Mouse (Mus musculus) c-Kit-negative CD71-positive TER-119-positive erythroid progenitor cells, embryonic 14.5 days (primary cell): Measurements from ENCODE around the gene Tas1r2.

Source experiments
- DNase-seq: peaks from one replicate; pipeline ENCODE4 v3.0.0-alpha.2; 2013; ENCODE audit warnings: low read depth, low spot score

Gene Tas1r2

DNA sequence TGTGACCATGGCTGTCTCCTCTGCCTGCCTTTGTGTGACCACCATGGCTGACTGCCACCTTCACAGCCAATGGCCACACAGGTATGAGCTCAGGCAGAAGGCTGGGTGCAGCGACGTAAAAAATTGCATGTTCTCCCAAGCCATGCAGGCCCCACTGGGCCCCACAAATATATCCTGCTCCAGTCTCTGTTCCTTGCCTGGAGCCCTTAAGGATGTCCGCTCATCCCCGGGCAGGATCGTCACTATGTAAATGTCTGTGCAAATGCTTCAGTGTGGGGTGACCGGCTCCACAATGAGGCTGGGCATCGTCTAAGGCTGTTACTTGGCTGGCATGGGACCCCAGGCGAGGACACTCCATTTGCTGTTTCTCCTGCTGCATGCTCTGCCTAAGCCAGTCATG lies at the start of gene Tas1r2:
Gene Tas1r2 (plus strand): TSS at position 301 of the 400 bp plus-strand sequence.
- DNase-seq = no peak

DNA sequence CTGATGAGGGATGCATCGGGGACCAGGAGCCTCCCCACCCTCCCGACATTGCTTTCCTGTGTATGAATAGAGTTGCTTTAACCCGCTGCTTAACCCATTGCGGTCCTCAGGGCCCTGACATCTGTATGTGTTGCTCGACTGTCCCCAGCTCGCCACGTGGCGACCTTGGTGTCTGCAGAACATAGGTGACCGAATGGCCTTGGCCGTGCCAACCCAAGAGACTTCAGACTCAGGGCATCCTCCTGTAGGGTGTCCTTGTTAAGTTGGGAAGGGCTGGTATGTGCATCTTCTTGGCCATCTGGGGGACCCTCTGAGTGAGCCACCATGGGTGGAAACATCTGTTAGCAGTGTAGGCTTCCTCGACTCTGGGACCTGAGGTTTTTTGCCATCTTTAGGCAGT lies 48.1 kb upstream of the Tas1r2 start:
- no peak for DNase-seq

DNA sequence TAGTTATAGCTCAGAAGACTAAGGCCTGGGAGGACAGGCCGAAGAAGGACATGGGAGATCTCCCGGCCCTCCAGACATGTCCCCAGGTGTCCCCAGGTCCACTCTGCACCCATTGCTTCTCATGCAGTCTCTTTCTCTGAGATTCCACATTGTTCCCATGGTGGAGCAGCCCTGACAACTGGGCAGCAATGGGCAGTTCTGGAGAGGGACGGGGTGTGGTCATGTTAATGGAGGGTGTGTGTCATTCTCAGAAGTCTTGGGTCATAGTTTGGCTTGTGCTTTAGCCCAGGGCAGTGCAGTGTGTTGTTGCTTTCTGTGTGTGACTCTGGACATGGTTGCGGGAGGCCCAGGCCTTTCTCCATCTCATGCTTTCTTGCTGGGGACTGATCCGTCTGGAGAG lies 46.6 kb upstream of the Tas1r2 start:
- no peak for DNase-seq

DNA sequence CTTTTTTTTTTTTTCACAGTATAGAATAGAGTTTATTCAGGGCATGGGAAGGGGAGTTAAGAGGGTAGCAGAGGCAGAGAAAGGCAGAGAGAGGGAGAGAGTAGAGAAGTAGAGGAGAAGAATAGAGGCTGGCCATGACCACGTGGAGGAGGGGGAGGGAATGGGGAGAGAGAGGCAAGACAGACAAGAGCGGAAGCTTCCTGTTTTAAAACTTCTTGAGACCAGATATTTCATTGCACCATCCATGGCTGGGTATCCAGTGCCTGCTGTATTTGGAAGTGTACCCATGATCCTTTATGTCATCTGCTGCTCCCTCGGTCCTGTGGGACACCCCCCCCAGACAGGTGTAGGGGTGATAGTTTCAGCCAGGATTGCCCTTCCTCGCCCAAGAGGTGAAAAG lies 44.4 kb upstream of the Tas1r2 start:
- DNase-seq = no peak

DNA sequence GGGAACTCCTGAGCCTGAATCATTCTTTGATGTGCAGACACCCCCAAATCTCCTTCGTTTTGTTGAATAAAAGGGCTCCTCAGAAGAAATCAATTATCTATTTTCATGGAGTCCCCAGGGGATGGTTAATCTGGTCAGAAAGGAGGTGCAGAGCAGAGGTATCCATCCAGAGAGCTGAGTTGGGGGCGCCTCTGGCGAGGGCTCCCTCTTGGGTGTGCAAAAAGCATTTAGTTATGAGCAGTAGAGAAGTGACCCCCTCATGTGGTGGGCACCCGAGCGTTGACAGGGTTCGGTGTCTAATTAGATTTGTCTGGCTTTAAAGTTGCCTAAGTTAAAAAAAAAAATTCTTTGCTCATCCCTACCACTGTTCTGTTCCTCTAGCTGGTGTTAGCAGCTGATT lies 42.4 kb upstream of the Tas1r2 start:
- DNase-seq = no peak

DNA sequence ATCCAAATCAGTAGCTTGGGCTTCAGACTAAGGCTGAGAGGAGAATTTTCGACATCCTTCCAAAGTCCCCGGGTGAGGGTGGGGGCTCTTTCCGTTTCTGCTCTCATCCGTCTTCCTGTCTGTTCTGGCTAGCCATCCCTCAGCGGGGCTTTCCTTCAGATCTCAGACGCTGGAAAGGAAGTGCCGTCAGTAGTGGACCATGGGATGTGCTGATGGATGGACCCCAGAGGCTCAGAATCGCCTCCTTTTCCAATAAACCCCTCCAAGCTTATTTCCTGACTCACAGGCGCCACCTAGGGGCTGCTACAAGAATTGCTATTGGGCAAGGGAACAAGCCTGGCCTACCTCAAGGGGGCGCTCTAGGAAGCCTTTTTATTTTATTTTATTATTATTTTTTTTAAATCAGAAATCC lies 41.8 kb upstream of the Tas1r2 start:
- peak; percentile 45 for DNase-seq

DNA sequence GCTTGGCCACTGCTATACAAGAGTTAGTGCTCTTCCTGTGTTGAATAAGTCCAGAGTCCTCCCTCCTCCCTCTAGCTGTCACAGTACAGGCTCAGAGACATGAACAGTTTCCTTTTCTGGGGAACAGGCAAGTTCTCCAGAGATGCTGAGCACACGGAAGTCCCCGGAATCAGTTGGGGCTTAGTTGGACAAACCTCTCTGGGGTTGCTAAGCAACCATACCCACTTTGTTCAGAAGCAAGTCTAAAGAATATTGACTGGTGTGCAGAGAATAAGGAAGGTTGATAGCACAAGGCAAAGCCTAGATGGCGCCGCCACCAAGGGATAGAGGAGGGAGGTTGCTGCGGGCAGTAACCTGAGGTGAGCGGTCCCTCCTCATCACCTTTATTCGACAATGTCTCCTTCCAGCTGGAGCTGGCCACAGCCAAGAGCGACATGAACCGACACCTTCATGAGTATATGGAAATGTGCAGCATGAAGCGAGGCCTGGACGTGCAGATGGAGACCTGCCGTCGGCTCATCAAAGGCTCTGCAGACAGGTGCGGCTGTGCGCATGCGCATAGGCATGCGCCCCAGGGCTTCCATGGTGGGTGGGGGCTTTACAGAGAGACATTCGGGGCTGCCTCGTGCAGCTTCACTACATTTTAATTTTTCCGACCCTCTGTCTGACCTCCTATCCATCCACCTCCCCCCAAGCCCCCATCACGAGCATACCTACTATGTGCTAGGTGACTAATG lies 38.6 kb upstream of the Tas1r2 start:
- no peak for DNase-seq

DNA sequence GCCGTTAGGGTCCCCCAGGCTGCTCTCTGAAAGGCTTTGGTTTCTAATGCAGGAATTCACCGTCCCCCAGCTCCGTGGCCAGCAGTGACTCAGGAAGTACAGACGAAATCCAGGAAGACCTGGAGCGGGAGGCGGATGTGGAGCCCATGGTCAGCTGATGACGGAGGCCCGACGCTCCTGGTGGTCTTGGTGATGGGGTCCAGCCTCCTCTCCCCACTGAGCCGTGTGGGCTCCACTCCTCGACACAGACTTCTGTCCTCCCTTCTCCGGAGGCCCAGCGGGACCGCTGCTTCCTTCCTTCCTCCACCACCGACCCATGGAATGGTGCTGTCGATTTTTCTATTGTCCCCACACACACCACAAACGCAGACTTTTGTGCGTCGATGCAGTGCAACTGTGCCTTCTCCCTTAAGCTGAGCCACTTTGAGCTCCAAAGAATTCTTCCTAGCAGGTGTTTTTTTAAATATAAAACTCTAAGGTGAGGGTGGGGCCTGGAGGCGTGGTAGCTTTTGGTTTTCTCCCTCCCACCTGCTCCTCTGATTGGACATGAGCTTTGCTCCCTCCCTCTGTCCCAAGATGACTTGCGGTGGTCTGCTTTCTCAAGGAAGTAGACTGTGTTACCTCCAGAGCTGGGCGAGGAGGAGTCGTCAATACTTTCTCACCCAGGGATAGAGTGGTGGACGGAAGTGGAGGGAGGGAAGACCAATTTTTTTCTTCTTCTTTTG lies 36.9 kb upstream of the Tas1r2 start:
- DNase-seq = peak; percentile 51

DNA sequence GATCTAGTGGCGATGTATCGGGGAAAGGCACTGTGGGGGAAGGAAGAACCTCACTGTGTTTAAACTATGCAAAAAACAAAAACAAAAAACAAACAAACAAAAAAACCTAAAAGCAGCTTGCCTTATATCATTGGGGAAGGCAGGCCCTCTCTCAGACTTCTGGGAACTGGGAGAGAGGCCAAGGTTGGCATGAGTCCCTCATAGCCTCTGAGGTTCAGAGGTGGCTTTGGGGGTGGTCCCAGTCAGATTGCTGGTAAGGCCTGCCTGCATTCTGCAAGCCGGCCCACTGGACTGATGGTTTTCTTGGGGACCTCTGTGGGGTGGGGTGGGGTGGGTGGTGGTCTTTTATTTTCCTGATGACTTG lies 36.4 kb upstream of the Tas1r2 start:
- DNase-seq = no peak

DNA sequence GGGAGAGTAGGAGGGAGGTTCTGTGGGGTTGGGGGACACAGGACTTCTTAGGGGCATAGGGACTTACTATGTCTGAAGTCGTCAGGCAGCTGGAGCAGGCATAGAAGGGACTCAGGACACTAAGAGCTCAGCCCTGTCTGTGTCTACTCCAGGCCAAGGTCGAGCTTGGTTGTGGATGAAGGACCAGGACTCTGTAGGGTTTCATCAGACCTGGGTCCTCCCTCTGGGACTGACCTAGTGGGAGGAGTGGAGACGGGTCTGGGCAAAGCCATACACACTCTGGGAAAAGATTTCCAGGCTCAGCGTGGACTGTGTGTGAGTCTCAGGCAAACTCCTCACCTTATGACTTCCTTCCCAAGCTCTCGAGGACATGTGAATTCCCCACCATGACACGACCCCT lies 33.6 kb upstream of the Tas1r2 start:
- no peak for DNase-seq

DNA sequence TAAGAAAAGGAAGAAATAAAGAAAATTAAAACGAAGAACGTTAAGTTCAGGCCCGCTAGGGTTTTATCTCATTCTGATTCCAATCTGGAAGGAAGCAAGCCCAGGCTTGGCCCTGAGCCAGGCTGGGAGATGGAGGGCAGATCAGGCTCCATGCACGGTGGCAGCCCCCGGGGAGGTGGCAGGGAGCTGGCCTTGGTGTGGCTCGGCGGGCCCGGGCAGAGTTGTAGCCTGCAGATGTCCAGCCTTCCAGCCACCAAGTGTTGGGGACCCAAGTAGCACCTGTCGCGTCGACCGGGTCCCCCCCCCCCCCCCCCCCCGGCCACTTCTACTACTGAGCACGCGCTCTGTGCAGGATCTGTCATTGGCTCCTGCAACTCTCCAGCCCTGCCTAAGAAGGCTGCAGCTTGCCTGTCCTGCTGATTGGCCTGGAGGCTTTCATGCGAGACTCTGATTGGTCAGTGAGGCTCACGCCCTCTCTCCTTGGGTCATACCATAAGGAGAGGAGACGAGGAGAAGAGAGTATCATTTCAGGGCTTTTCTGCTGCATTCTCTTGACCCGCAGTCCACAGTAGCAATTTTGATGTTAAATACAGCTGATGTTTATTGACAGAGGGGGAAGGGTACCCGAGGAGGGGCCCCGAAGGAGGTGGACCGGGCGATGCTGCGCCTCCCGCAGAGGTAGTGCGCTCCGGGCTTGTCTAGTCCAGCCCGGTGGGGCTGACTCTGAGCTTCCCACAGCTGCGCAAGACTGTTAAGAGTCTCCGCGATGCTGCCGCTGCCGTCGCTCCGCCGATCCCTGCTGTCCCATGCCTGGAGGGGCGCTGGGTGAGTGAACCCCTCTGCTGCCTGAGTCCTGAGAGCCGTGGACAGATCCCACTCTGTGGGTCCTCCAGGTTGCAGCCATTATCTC lies 30.7 kb upstream of the Tas1r2 start, which contains the start of gene Aldh4a1:
Gene Aldh4a1 (plus strand): TSS at position 494 of the 910 bp plus-strand sequence.
- DNase-seq = peak; percentile 85

DNA sequence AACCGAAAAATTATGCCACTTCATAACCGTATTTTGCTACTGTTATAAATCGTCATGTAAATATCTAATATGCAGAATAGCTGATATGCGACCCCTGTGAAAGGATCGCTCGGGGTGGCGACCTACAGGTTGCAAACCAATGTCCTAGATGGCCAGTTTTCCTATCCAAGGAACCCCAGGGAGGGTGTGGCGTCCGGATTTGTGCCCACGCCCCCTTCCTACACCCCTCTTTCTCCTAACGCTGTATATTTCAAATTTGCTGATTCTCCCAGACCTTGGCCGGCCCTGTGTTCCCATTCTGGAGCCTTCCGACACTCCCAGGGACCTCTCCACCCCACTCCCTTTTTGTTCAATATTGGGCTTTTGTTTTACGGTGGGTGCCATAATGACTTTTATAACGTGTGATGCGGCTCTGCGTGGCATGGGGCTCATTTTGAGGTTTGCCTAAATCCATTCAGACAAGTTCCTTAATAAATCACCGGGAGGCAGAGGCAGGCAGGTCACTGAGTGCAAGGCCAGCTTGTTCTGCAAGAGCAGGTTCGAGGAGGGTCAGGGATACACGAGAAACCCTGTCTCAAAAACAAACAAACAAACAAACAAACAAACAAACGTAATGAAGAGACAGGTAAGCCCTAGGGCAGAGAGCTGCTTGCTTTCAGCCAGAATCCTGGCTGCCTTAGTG lies 29.8 kb upstream of the Tas1r2 start:
- DNase-seq = no peak

DNA sequence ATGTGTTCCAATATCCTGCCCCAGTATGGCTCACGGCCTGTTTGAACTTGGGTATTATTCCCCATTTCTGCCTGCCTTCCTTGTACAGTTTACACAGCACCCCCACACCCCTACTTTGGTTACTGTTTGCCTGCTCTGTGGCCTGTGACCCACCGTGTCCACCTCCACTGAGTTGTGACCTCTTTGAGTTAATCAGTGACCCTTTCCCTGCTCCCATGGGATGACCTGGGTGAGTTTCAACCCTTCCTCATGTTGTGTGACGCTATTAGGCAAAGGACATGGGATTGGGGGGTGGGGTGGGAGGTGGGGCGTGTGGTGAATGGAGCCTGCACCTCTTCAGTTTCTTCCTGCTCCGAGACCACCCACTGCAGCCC lies 29.2 kb upstream of the Tas1r2 start:
- DNase-seq = no peak

DNA sequence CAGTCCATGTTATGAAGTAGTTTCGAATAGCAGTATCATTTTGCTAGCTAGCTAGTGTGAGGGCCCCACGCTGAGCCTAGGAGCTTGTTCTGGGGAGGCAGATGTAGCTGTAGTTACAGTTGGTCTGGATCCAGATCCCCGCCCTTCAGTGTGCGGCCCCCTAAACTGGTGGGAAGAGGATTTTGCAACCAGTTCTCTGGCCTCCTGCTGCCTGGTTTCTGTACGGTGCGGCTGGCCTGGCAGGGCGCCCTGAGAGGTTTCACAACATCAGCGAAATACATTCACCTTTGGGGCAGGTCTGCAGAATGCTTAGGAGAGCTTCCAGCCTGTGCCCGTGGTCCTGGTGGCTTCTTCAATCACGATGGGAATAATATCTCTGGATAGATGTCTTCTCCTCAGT lies 28.6 kb upstream of the Tas1r2 start:
- no peak for DNase-seq

DNA sequence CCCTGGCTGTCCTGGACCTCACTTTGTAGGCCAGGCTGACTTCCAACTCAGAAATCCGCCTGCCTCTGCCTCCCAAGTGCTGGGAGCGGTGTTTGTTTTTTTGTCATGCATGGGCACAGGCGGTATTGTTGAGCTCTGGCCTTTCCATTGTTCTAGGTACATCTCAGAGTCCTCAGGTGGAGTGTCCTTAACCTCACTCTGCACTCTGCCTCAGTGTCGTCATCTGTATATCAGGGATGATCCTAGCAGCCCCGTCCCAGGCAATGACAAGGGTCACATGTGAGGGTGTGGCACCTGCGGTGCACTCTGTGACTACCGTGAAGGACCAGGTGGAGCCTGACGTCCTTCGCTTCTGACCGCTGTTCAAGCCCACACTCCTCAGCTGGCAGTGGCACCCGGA lies 26.0 kb upstream of the Tas1r2 start:
- no peak for DNase-seq

DNA sequence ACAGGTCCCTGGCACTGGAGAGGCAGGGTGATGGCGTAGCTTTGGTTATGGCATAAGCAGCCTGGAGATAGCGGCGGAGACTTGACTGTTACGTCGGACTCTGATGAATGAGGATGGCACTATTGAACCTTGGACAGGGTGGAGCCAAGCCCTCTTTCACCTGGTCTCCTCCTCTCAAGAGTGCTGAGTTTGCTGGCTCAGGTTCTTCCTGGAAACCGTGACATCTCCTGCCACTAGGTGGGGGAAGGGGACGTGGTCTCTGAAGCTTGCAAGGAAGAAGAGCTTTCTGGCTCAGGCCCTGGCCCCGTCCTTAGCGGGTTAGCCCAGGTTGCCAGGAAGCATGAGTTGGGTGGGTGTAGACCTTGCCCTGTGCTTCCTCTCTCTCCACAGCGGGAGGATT lies 23.2 kb upstream of the Tas1r2 start:
- no peak for DNase-seq

DNA sequence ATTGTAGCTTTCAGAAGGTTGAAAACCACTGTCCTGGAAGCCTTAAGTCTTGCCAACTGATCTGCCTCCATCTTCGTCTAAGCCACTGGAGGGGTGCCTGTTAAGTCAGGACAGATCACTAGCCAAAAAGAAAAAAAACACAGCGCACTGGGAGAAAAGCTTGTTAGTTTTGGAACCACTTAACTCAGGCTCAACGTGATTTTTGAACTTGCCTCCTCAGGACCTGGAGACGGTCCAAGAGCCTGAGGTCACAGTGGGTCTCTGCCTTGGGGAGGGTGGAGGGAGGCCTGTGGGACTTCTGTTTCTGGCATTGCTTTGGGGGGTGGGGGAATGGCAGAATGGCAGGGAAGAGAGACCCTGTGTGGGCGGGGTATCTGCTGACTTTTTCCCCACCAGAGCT lies 22.2 kb upstream of the Tas1r2 start:
- no peak for DNase-seq

DNA sequence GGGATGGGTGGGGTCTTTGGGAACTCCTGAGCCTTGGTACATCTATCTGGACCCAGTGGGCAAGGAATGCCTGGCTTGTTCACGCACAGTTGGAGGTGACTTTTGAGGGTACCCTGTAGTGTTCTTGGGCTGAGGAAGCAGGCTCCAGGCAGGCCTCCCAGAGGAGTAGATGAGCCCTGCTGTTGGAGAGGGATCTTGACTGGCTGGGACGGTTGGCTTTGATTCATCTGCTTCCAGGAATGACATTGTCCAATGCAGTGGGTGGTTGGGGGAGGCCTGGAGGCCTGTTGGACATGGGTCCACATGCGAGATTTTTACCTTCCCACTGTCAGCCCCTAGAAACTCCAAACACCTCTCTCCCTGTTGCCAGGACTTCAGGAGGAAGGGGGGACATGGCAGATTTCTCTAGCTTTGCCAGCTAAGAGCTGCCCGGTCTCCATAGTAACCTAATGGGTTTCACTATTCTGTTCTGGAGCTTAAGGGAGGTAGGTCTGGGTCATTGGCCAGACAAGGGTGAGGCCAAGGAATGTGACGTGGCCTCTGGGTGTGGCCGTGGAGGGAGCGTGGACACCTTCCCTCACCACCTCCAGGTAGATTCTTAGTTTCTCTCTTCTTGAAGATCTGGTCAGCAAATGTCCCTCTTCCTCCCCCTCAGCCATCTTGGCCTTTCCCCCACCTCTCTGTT lies 21.6 kb upstream of the Tas1r2 start:
- DNase-seq = no peak

DNA sequence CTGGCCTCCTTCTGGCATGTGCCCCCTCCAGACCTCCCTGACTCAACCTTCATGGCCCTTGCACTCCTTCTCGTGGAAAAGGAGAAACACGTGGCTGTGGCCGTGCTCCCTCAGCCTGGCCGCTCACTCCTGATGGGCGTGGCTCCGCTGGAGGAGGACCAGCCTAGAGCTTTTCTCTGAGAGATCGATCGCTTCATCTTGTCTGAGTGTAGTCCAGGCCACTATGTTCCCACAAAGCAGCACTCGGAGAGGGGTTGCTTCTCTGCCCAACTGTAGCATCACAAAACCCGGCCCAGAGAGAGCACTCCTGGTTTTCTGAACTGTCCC lies 21.1 kb upstream of the Tas1r2 start:
- DNase-seq = no peak

DNA sequence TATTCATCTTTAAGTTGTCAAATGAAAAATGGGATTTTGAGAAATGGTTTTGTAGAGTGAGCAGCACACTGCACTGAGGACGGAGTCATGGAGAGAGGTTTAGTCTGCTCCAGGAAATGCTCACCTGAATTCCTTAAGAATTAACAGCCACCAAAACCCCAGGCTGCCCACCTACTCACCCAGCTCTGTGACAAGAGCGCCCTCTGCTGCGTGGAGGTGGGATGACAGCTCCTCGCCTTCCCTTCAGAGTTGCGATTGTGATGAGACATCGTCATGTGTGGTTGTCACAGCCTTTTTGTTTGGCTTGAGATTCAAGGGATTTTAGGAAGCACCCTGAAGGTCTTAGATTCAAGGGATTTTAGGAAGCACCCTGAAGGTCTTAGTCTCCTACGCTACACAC lies 17.0 kb upstream of the Tas1r2 start:
- DNase-seq = peak; percentile 21

DNA sequence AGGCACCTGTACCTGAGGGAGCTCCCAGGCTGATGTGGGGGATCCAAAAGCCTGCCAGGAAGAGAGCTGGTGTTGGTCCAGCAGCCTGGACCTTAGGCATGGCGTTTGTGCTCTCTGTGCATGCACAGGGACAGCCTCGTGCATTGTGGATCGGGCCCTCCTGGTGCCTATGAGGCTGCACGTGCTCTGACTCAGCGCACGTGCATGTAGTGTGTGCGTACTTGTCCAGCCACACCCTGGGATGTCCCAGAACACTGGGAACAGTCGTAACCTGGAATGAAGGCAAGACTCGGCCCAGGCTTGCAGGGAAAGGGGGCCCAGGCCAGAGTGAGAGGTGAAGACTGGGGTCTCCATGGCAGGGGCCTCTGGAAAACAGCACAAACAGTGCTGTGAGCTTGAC lies 15.5 kb upstream of the Tas1r2 start:
- no peak for DNase-seq
